Mouse (Mus musculus) hindbrain, embryonic 10.5 days (tissue): ENCODE results near the gene Sept5. TPM values are rescaled to one million over a fixed set of nuclear protein-coding genes. Genes with fewer than 3 reads are reported as not detected.

Experiments used
- DNase-seq: peaks from one replicate; pipeline ENCODE4 v3.0.0-alpha.2; 2017; ENCODE audit warnings: low spot score
- H3K27ac ChIP-seq: fragments of 300-500 bp; sonication (generic); 2 replicates; pipeline ENCODE4 v1.5.1; 2016; ENCODE audit warnings: mild to moderate bottlenecking, moderate library complexity
- H3K27me3 ChIP-seq: fragments of 300-500 bp; sonication (generic); 2 replicates; pipeline ENCODE4 v1.6.1; 2016; ENCODE audit warnings: mild to moderate bottlenecking; ENCODE audit not compliant: poor library complexity, insufficient read depth, severe bottlenecking
- H3K36me3 ChIP-seq: fragments of 300-500 bp; sonication (generic); 2 replicates; pipeline ENCODE4 v1.6.1; 2016; ENCODE audit warnings: mild to moderate bottlenecking, moderate library complexity
- H3K4me1 ChIP-seq: fragments of 300-500 bp; sonication (generic); replicated peaks from 2 replicates; pipeline ENCODE4 v1.6.1; 2016; ENCODE audit warnings: mild to moderate bottlenecking
- H3K4me3 ChIP-seq: fragments of 300-500 bp; sonication (generic); 2 replicates; pipeline ENCODE4 v1.5.1; 2016; ENCODE audit warnings: mild to moderate bottlenecking, moderate library complexity
- H3K9me3 ChIP-seq: fragments of 300-500 bp; sonication (generic); 2 replicates; pipeline ENCODE4 v1.6.1; 2016; ENCODE audit warnings: mild to moderate bottlenecking, moderate library complexity
- WGBS: fragments of 180-500 bp; shearing (Covaris S2); methylation state at CpG from one replicate; pipeline ENCODE4 v1.1.7; 2016; 5-methylcytosine and 5-hydroxymethylcytosine counted together
- polyA plus RNA-seq: library from polyadenylated mRNA; unstranded; fragments of >200 nt; fragmentation: Nextera tagmentation; extraction: Ambion mirVana; gene quantifications from 2 replicates; pipeline ENCODE4 v1.2.1, GENCODE M21; 2016

Gene Sept5
- polyA plus RNA-seq, 1 experiment from 2014 or later = 71.9 TPM

- peaks cover 84% of the 10 kb centered on the region for H3K4me1 ChIP-seq
- H3K27me3 ChIP-seq = peaks cover 100% of the 10 kb centered on the region
- peak; percentile 35 for DNase-seq
- WGBS = 9% methylated on average over 10 of the region's 10 CpGs
- H3K4me3 ChIP-seq = peak overlapping the region; percentile 58
- H3K9me3 ChIP-seq = no peaks in the 10 kb centered on the region
- H3K27ac ChIP-seq = peak overlapping the region; percentile 81; the same call in 1 of the 2 replicates
- no peaks in the 10 kb centered on the region for H3K36me3 ChIP-seq
These were observed 44.7 kb downstream of the Sept5 start for GRCm38 (mm10) chr16:18584901-18585510.

DNA sequence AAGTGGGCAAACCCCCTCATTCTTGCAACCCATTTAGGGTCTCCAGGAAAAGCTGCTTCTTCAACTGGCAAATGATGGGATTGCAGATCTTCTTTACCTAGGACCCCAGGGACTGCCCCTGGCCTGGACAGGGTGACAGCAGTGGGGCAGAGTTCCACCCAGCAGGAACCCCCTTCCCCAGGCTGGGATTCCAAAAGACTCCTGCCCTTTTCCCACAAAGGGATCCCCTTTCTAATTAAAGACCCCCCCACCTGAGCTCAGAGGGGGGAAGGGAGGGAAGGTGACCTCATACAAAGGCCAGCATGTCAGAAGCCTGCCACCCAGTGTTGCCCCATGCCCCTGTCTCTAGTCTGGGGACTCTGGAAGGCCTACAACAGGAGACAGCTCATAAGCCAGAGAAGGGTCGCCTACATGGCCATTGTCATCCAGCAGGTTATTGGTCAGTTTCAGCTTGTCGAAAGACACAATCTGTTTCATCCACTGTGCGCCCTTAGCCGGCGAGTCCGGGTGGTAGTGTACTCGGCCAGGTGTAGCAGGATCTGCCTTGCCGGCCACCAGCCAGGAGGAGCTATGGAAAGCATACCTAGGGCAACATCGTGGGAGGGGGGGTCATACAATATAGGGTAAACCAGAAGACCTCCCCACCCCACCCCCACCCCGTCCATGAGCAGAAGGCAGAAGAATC lies 45.9 kb downstream of the Sept5 start:
- Histone ChIP-seq H3K4me1 (peaks cover 73% of the 10 kb centered on the region), H3K36me3 (no peaks in the 10 kb centered on the region), H3K9me3 (no peaks in the 10 kb centered on the region), H3K27me3 (peaks cover 98% of the 10 kb centered on the region), H3K27ac (0 out of 2 replicates have a peak overlapping the region, but pooled peaks have one; percentile 30), H3K4me3 (peak overlapping the region; percentile 58)
- no peak for DNase-seq
- 7% methylated on average over 10 of the region's 10 CpGs for WGBS

- Histone ChIP-seq H3K4me3 (peak overlapping the region; percentile 49; the same call in 1 of the 2 replicates), H3K27me3 (peaks cover 98% of the 10 kb centered on the region), H3K9me3 (no peaks in the 10 kb centered on the region), H3K27ac (no peak overlapping the region; the same call in 1 of the 2 replicates), H3K4me1 (peaks cover 66% of the 10 kb centered on the region), H3K36me3 (no peaks in the 10 kb centered on the region)
- whole genome bisulfite sequencing = 6% methylated on average over 10 of the region's 10 CpGs
- DNase-seq = no peak
These were observed 46.6 kb downstream of the Sept5 start for GRCm38 (mm10) chr16:18583169-18583568.

GRCm38 (mm10) chr16:18582426-18583148 lies 47.2 kb downstream of the Sept5 start:
- H3K27me3 ChIP-seq = peaks cover 98% of the 10 kb centered on the region
- peak overlapping the region; percentile 79 for H3K27ac ChIP-seq
- H3K9me3 ChIP-seq = no peaks in the 10 kb centered on the region
- H3K4me3 ChIP-seq = peak overlapping the region; percentile 49
- DNase-seq = peak; percentile 55
- 2% methylated on average over 66 of the region's 67 CpGs for WGBS
- no peaks in the 10 kb centered on the region for H3K36me3 ChIP-seq
- H3K4me1 ChIP-seq = peaks cover 62% of the 10 kb centered on the region

GRCm38 (mm10) chr16:18581623-18582205 lies 48.0 kb downstream of the Sept5 start:
- Histone ChIP-seq H3K9me3 (no peaks in the 10 kb centered on the region), H3K27ac (peak overlapping the region; percentile 79), H3K4me3 (peak overlapping the region; percentile 49), H3K36me3 (no peaks in the 10 kb centered on the region), H3K27me3 (peaks cover 96% of the 10 kb centered on the region), H3K4me1 (peaks cover 64% of the 10 kb centered on the region)
- WGBS = 1% methylated on average over 66 of the region's 66 CpGs
- DNase-seq = peak; percentile 58

GRCm38 (mm10) chr16:18581050-18581622 lies 48.6 kb downstream of the Sept5 start:
- Histone ChIP-seq H3K9me3 (no peaks in the 10 kb centered on the region), H3K36me3 (no peaks in the 10 kb centered on the region), H3K27me3 (peaks cover 94% of the 10 kb centered on the region), H3K27ac (peak overlapping the region; percentile 79; the same call in 1 of the 2 replicates), H3K4me1 (peaks cover 58% of the 10 kb centered on the region), H3K4me3 (peak overlapping the region; percentile 49)
- peak; percentile 46 for DNase-seq
- WGBS = 4% methylated on average over 21 of the region's 21 CpGs

DNA sequence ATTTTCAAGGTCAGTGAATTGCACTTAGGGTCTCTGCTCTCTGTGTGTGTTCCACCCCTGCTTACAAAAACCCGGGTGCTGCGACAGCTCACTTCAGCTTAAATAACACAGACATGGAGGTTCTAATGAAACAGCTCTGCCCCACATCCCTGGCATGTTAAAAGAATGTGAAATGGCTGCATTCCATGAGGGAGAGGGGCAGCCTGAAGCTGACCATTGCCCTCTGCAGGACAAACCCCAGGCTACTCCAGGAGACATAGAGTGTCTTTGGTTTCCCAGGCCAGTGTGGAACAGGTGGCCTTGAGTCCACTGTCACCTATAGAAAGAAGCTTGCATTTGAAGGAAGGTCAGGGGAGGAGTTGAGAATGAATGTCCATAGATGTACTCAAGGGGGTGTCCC lies 49.4 kb downstream of the Sept5 start:
- WGBS = 9% methylated on average over 2 of the region's 2 CpGs
- peaks cover 87% of the 10 kb centered on the region for H3K27me3 ChIP-seq
- no peak overlapping the region for H3K4me3 ChIP-seq
- peaks cover 50% of the 10 kb centered on the region for H3K4me1 ChIP-seq
- H3K9me3 ChIP-seq = no peaks in the 10 kb centered on the region
- no peak overlapping the region for H3K27ac ChIP-seq
- DNase-seq = peak; percentile 42
- H3K36me3 ChIP-seq = no peaks in the 10 kb centered on the region

DNA sequence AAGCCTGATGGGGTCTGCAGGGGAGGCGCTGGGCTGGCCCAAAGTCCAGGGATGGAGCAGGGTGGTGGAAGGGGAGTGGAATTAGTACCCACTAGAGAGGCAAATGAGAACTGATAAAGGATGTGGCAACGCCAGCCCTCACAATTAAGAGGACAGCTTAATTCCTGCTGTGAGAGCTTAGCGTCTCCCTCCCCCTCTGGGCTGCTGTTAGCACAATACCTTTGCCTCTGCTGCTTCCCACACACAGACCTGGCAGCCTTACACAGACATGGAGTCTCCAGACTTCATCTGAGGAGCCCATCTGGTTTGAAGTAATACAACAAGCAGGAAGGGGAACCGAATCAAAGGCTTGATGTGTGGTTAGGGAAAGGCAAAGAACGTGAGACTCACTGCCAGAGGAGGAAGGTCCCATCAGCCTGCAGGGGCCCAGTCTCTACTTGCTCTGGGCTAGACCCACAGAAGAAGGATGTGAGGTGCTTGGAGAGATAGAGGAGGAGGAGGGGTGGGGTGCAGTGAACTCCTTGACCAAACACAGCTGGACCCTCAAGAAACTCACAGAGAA lies 52.1 kb downstream of the Sept5 start:
- 10% methylated on average over 5 of the region's 5 CpGs for WGBS
- Histone ChIP-seq H3K4me3 (no peak overlapping the region), H3K36me3 (no peaks in the 10 kb centered on the region), H3K4me1 (peaks cover 29% of the 10 kb centered on the region), H3K27me3 (peaks cover 60% of the 10 kb centered on the region), H3K9me3 (no peaks in the 10 kb centered on the region), H3K27ac (peak overlapping the region; percentile 2; the same call in 1 of the 2 replicates)
- no peak for DNase-seq

GRCm38 (mm10) chr16:18577071-18577470 lies 52.7 kb downstream of the Sept5 start:
- no peaks in the 10 kb centered on the region for H3K9me3 ChIP-seq
- no peak overlapping the region for H3K27ac ChIP-seq
- H3K27me3 ChIP-seq = peaks cover 54% of the 10 kb centered on the region
- 46% methylated on average over 3 of the region's 3 CpGs for WGBS
- no peak overlapping the region for H3K4me3 ChIP-seq
- DNase-seq = no peak
- H3K36me3 ChIP-seq = no peaks in the 10 kb centered on the region
- H3K4me1 ChIP-seq = peaks cover 23% of the 10 kb centered on the region

DNA sequence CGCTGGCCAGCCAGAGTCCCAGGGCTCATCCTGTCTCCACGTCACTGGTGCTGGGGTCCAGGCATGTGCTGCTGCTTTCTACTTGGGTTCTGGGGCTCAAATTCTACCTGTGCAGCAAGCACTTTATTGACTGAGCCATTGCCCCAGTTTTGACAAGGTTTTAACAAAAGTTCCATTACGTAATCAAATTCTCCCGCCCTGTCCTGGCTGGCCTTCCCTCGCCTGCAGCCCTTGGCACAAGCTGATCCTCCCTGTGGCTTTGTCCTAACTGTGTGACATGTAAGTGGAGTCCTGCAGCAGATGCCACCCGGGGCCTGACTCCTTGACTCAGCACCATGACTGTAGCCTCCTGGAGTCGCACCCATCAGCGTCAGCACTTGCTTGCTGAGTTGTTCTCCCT lies 55.6 kb downstream of the Sept5 start:
- no peak for DNase-seq
- H3K9me3 ChIP-seq = no peaks in the 10 kb centered on the region
- no peaks in the 10 kb centered on the region for H3K36me3 ChIP-seq
- H3K4me1 ChIP-seq = peaks cover 7% of the 10 kb centered on the region; the same call in 1 of the 2 replicates
- H3K4me3 ChIP-seq = no peak overlapping the region
- H3K27me3 ChIP-seq = peaks cover 25% of the 10 kb centered on the region
- WGBS = 73% methylated on average over 8 of the region's 8 CpGs
- no peak overlapping the region for H3K27ac ChIP-seq
